Comparison of ENCODE assay signal across 11 mouse cellular contexts in the genomic region with DNA sequence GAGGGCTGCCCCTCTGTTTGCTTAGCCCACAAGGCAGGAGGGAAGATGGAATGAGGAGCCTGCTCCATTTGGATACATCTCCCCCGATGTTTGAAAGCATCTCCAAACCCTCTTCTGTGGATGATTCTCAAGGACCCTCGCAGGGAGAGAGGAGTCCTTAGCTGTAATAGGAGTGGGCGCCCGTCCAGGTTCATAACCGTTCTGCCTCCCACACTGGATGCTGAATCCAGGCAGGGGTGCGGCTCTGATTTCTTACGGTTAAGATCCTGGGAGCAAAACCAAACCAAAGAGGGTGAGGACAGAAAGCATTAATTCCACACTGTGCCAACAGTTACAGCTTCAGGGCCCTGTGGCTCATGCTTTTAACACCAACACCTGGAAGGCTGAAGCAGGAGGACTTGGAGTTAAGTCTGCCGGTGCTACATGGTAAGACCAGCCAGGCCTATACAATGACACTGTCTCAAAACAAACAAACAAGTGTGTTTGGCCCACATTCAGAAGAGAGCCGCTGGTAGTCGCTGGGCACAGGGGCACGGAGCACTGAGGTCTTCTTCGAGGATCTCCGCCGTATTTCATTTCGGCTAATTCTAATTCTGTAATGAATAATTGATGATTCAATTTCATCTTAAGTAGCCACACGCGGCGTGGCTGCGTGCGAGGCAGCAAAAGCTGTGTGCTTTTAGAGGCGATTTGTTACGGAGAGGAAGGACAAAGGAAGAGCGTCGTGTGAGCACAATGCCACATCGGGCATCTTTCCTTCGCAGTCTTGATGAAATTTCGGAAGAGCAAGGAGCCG.
A peak's percentile ranks its signal among the peaks of the same experiment; 100 is the strongest.
DNase-seq lines count a peak whose midpoint lies in the region; ATAC-seq and TF ChIP-seq lines count a peak whose summit lies in the region.
"Had no signal": no experiment of that assay in that cellular context is flagged by ENCODE, and none has a peak within 500 bp of the region (broad histone marks: within the 10 kb centered on the region; RNA-seq: fewer than 3 reads in every experiment).

No protein-coding gene starts in this region.

- no peaks in the 10 kb centered on the region for H3K9me3 ChIP-seq in kidney, postnatal 0 days (replicated peaks; ENCODE audit: low read length)
- no peaks in the 10 kb centered on the region for H3K9me3 ChIP-seq in forebrain, postnatal 0 days (ENCODE audit: low read length)
- no peaks in the 10 kb centered on the region for H3K9me3 ChIP-seq in midbrain, embryonic 15.5 days
- H3K9me3 ChIP-seq: liver, embryonic 15.5 days had no signal

- 72% methylated on average over 28 of the region's 28 CpGs for WGBS in kidney, postnatal 0 days
- 21% methylated on average over 28 of the region's 28 CpGs for WGBS in forebrain, postnatal 0 days
- WGBS in midbrain, embryonic 15.5 days, result 17% methylated on average over 28 of the region's 28 CpGs

- TF ChIP-seq CTCF in kidney, postnatal 0 days (IDR thresholded peaks at IDR 0.05; ENCODE audit: low read depth), result no peak
- no peak for TF ChIP-seq CTCF in brain, embryonic 14.5 days (IDR thresholded peaks at IDR 0.05; ENCODE audit: borderline replicate concordance, extremely low read depth, insufficient read depth, insufficient read length)
- no peak for TF ChIP-seq CTCF in forebrain, postnatal 0 days (IDR thresholded peaks at IDR 0.05; ENCODE audit: low read depth)

- no peak overlapping the region for H3K4me3 ChIP-seq in kidney, postnatal 0 days (replicated peaks; ENCODE audit: low read depth, low read length)
- no peak overlapping the region for H3K4me3 ChIP-seq in forebrain, postnatal 0 days (ENCODE audit: low read depth, low read length)
- no peak overlapping the region for H3K4me3 ChIP-seq in midbrain, embryonic 15.5 days
- H3K4me3 ChIP-seq: left cerebral cortex, adult 2 months; liver, embryonic 15.5 days had no signal

- no peak overlapping the region for H3K4me2 ChIP-seq in kidney, postnatal 0 days (ENCODE audit: low read length)
- H3K4me2 ChIP-seq in forebrain, postnatal 0 days (ENCODE audit: low read depth), result 0 out of 2 replicates have a peak overlapping the region, but pooled peaks have one; percentile 2
- peak overlapping the region; percentile 20; the same call in 1 of the 2 replicates for H3K4me2 ChIP-seq in midbrain, embryonic 15.5 days
- H3K4me2 ChIP-seq: liver, embryonic 15.5 days had no signal

- H3K36me3 ChIP-seq in kidney, postnatal 0 days (ENCODE audit: insufficient read depth, low read length), result no peaks in the 10 kb centered on the region
- H3K36me3 ChIP-seq in forebrain, postnatal 0 days (ENCODE audit: insufficient read depth), result no peaks in the 10 kb centered on the region
- H3K36me3 ChIP-seq in midbrain, embryonic 15.5 days (replicated peaks), result no peaks in the 10 kb centered on the region
- H3K36me3 ChIP-seq: liver, embryonic 15.5 days had no signal

- no peak for ATAC-seq in kidney, postnatal 0 days (replicated peaks; ENCODE audit: low FRiP score, low read depth)
- 0 out of 2 replicates have a peak, but pooled peaks have one; percentile 14 for ATAC-seq in forebrain, postnatal 0 days
- ATAC-seq in midbrain, embryonic 15.5 days (replicated peaks), result 0 out of 2 replicates have a peak, but pooled peaks have one; percentile 42
- ATAC-seq: intestine, embryonic 16.5 days had no signal

- no peaks in the 10 kb centered on the region for H3K4me1 ChIP-seq in kidney, postnatal 0 days (replicated peaks; ENCODE audit: insufficient read depth, low read length)
- H3K4me1 ChIP-seq in forebrain, postnatal 0 days (ENCODE audit: insufficient read depth), result peaks cover 4% of the 10 kb centered on the region; the same call in 1 of the 2 replicates
- H3K4me1 ChIP-seq in midbrain, embryonic 15.5 days, result peaks cover 26% of the 10 kb centered on the region

- DNase-seq in kidney, postnatal 0 days (ENCODE audit: low spot score), result peak; percentile 28
- no peak for DNase-seq in kidney, adult 8-10 months
- DNase-seq in brain, embryonic 14.5 days (ENCODE audit: low read depth), result peak; percentile 81
- peak; percentile 44 for DNase-seq in forebrain, postnatal 0 days
- no peak for DNase-seq in lung, postnatal 25 days (ENCODE audit: low spot score)
- no peak for DNase-seq in gastrocnemius, postnatal 25 days
- no peak for DNase-seq in adrenal gland, postnatal 4 days (ENCODE audit: low spot score in 2 of 2)

- H3K27me3 ChIP-seq in kidney, postnatal 0 days (ENCODE audit: insufficient read depth, low read length), result no peaks in the 10 kb centered on the region
- no peaks in the 10 kb centered on the region for H3K27me3 ChIP-seq in forebrain, postnatal 0 days (ENCODE audit: insufficient read depth, low read length)
- peaks cover 31% of the 10 kb centered on the region for H3K27me3 ChIP-seq in midbrain, embryonic 15.5 days (replicated peaks)
- H3K27me3 ChIP-seq: liver, embryonic 15.5 days had no signal

- no peak for TF ChIP-seq POLR2A in brain, embryonic 14.5 days (IDR thresholded peaks at IDR 0.05; ENCODE audit: borderline replicate concordance, extremely low read depth, insufficient read depth, insufficient read length, poor library complexity, severe bottlenecking)

- no peak overlapping the region for H3K9ac ChIP-seq in kidney, postnatal 0 days (ENCODE audit: low read depth, low read length)
- H3K9ac ChIP-seq in forebrain, postnatal 0 days, result peak overlapping the region; percentile 10; the same call in 1 of the 2 replicates
- 0 out of 2 replicates have a peak overlapping the region, but pooled peaks have one; percentile 12 for H3K9ac ChIP-seq in midbrain, embryonic 15.5 days
- H3K9ac ChIP-seq: liver, embryonic 15.5 days had no signal

- no peak overlapping the region for H3K27ac ChIP-seq in kidney, postnatal 0 days
- no peak overlapping the region for H3K27ac ChIP-seq in forebrain, postnatal 0 days (ENCODE audit: low read depth, low read length)
- peak overlapping the region; percentile 36 for H3K27ac ChIP-seq in midbrain, embryonic 15.5 days
- H3K27ac ChIP-seq: left cerebral cortex, adult 2 months; liver, embryonic 15.5 days had no signal

Comparison
In these comparisons a context has a peak if more than half of its experiments do, and no peak if none do; other contexts are left out.
1. DNase-seq: peak in kidney, postnatal 0 days (single experiment), brain, embryonic 14.5 days (single experiment) and forebrain, postnatal 0 days (single experiment); none in kidney, adult 8-10 months (0 of 2), lung, postnatal 25 days (single experiment), gastrocnemius, postnatal 25 days (single experiment) and adrenal gland, postnatal 4 days (0 of 2).